Mouse (Mus musculus): ENCODE data around the gene Actl10. TPM values are rescaled to one million over a fixed set of nuclear protein-coding genes. Genes with fewer than 3 reads are reported as not detected.

Gene Actl10
- total RNA-seq (2014; fragmentation: Nextera tagmentation) (not detected in 2 replicates), total RNA-seq (2017) (not detected in 2 replicates)

DNA sequence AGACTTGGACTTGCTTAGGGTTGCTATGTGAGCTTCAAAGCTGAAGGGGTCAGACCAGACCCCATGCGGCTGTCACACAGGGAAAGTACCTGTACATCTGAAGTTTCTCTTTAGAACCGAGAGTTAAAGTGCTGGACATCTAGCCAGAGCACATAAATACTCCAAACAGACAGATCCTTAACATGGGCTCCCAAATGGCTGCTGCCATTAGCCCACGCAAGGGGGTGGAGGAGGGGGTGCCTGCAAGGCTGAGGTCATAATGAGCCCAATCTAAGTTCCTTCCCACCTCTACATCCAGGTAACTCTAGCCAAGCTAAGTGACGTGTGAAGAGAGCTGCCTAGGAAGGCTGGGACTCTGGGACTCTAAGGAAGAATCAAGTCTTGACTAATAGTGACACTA lies at the start of gene Actl10:
TSS of gene Actl10 (plus strand) at position 301 of the 400 bp plus-strand sequence.
- ATAC-seq (replicated peaks; ENCODE audit: low FRiP score, low TSS enrichment, poor library complexity, severe bottlenecking), result no peak

DNA sequence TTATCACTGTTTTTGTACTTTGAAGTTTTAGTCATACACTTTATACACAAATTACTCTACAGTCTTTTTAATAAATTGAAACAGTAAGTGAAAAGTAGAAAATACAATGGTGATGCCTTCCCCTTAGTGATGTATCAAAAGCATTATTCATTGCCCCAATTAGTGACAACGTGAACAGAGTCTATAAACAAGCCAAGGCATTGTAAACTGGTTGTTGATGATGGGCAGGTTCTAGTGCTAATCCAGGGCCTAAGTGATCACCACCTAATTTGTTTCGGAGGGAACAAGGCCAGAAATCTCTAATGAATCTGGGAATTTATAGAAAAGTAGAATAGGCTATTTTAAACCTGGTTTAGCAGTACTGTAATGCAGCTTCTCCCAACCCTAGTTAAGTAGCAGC lies 44.5 kb upstream of the Actl10 start:
- no peak for ATAC-seq (replicated peaks; ENCODE audit: low FRiP score, low TSS enrichment, poor library complexity, severe bottlenecking)

DNA sequence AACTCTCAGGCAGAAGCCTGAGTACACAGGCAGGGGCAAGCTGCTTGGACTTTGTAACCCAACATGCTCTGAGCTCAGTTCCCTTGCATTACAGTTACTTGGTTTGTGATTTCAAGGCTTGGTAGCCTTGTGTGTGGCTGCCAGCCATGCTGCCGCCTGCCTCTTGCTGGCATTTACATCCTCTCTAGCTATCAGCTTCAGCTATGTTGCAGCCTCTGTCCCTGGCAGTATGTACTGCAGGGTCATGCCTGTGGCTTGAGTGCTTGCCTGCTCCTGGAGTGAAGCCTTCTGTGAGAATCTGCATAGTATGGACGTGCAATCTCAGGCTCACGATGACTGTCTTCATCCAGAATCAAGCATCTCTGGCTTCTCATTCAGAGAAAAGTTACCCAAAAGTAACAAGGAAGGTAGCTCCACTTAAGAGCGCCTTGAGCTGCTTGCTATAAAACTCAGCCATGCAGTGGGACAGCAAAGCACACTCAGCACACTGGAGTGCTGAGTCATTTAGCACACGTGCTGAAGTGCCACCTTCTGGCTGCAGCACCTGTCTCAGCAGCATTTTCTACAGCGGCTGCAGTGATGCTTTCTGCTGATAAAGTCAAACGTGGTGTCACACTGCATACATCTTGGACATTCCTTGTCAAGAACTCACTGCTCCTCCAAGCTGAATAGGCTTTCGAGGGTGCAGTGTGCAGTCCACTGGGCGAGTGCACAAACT lies 43.9 kb upstream of the Actl10 start:
- ATAC-seq (replicated peaks; ENCODE audit: low FRiP score, low TSS enrichment, poor library complexity, severe bottlenecking), result peak; percentile 88

DNA sequence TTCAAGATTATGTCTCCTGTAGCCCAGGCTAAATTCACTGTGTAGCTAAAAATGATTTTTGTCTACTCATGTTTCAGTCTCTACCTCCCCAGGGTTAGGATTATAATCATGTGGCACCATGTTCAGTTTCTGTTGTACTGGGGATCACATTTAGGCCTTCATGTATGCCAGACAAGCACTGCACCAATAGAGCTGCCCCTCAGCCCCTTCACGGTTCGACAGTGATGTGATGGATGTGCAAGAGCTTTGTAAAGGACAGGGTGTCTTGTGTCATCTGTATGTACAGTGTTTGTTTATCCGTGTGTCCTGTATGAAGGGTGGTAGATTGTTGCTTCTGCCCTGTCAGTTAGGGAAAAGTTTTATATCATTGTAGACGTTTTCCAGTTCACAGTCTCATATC lies 43.1 kb upstream of the Actl10 start:
- ATAC-seq (replicated peaks; ENCODE audit: low FRiP score, low TSS enrichment, poor library complexity, severe bottlenecking), result no peak

DNA sequence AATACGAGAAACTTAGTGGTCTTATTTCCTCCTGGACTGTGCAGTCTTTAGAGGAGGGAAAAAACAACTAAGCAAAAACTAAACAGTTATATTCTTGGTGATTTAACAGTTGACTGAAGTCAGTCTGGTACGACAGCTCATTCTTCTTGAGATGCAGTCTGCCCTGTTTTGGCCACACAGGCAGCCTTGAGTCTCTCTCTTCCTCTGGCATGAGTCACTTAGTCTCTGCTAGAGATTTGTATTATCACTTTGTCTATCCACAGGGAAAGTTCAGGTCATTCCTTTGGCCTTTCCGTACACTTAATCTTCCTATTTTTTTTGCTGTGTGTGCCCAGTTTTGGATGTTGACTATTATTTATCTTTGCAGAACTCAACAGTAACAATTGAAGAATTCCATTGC lies 41.4 kb upstream of the Actl10 start:
- no peak for ATAC-seq (replicated peaks; ENCODE audit: low FRiP score, low TSS enrichment, poor library complexity, severe bottlenecking)

DNA sequence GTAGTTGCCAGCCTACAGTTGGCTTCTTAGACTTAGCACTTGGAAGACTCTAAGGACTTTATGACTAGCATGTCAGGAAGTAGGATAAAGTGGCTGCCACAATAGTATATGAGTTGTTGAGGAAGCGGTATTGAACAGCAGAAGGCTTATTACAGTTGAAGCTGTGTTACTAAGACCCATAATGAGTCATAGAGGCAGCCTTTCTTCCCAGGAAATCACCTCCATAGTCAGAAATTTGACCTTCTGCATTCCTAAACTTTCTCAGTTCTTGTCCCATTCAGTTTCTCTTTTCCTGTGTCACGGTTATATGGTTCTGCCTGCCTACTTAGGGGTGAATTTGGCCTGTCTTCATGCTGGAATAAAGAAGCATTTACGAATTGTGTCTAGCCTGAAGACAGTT lies 34.6 kb upstream of the Actl10 start:
- no peak for ATAC-seq (replicated peaks; ENCODE audit: low FRiP score, low TSS enrichment, poor library complexity, severe bottlenecking)

DNA sequence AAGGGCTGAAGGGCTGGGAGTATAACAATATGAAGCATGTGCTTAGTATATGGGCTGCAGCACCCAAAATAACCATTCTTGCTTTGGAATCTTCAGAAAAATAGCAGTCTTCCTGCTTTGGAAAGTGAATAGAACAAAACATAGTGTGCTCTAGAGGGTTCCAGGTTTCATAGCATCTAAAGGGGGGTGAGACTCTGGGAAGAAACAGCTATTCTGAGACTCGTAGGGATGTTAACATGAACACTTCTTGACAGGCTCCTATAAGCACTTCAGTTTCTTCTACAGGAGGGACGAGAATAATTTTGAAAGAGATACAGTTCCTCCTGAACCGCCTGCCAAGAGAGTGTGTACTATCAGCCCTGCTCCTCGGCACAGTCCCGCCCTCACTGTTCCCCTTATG lies 34.2 kb upstream of the Actl10 start:
- ATAC-seq (replicated peaks; ENCODE audit: low FRiP score, low TSS enrichment, poor library complexity, severe bottlenecking), result no peak

DNA sequence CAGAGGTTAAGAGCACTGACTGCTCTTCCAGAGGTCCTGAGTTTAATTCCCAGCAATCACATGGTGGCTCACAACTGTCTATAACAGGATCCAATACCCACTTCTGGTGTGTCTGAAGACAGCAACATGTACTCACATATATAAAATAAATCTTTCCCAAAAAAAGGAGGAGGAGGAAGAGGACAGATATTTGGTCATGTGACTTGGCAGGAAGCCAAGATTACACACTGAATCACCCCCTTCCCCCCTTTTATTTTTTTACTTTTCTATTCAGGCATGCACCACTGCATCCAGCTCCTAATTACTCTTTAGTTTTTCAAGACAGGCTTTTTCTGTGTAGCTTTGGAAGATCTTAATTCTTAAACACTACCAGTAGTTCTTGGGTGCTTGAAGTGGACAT lies 30.1 kb upstream of the Actl10 start:
- ATAC-seq (replicated peaks; ENCODE audit: low FRiP score, low TSS enrichment, poor library complexity, severe bottlenecking), result no peak

DNA sequence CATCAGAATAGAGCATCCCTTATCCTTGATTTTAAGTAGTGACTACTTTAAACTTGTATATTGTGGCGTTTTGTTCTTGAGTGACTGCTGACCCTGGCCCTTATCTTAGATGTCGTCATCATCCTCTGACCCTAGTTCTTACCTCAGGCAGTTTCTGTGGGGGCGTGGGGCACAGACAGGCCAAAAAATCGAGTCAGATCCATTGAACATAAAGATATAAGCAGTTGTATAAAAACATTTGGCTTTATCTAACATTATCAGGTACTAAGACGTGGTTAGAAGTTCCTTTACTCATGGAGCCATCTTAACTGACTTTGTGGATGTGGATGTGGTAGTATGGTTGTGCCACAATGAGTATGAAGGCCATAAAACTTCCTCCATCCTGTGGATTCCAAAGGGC lies 29.2 kb upstream of the Actl10 start:
- ATAC-seq (replicated peaks; ENCODE audit: low FRiP score, low TSS enrichment, poor library complexity, severe bottlenecking), result no peak

DNA sequence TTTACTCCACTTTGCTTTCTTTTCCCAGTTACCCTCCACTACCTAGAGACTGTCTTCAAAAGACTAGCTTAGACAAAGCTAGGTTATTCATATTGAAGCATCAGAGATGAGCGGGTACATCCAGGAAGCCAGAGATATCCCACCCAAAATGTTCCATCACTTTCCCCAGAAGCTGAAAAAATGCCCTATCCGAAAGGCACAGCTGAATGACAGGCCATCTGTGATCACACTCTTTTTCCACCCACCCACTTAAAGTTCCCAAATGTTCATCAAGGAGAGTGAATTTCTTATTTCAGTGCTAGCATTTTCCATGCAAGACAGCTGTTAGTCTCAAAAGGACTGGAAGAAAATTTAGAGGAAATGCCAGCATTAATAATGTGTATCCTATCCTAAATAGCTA lies 26.3 kb upstream of the Actl10 start:
- ATAC-seq (replicated peaks; ENCODE audit: low FRiP score, low TSS enrichment, poor library complexity, severe bottlenecking), result no peak

DNA sequence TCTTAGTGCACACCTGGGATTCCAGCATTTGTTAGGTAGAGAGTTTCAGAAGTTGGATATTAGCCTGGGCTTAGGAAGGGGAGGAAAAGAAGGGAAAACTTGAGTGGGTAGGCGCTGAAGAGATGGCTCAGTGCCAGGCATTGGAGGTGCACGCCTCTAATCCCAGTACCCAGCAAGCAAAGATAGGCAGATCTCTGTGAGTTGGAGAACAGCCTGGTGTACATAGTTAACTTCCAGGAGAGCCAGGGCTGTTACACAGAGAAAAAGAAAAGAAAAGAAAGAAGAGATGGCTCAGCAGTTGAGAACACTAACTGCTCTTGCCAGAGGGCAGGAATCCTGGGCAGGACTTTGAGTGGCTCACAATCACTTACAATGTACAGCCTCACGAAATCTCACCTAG lies 25.0 kb upstream of the Actl10 start:
- peak; percentile 66; the same call in 1 of the 2 replicates for ATAC-seq (replicated peaks; ENCODE audit: low FRiP score, low TSS enrichment, poor library complexity, severe bottlenecking)

DNA sequence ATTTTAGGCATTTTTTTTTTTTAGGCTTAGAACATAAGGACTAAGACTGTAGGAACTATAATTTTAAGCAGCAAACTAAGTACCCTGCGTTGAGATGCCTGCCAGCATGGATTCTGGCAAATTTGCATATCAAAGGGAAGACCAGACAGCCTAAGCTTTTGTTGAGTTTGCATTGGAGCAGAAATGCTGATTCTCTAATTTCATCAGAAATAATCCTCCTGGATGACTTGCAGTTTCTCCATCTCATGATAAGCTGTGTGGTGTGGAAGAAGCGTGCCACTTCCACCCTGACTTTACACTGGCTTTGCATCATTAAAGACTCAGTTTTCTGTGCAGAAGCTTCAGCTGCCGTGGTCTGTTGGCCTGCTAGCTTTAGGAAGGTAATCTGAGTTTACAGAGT lies 18.7 kb upstream of the Actl10 start:
- ATAC-seq (replicated peaks; ENCODE audit: low FRiP score, low TSS enrichment, poor library complexity, severe bottlenecking), result peak; percentile 35; the same call in 1 of the 2 replicates

DNA sequence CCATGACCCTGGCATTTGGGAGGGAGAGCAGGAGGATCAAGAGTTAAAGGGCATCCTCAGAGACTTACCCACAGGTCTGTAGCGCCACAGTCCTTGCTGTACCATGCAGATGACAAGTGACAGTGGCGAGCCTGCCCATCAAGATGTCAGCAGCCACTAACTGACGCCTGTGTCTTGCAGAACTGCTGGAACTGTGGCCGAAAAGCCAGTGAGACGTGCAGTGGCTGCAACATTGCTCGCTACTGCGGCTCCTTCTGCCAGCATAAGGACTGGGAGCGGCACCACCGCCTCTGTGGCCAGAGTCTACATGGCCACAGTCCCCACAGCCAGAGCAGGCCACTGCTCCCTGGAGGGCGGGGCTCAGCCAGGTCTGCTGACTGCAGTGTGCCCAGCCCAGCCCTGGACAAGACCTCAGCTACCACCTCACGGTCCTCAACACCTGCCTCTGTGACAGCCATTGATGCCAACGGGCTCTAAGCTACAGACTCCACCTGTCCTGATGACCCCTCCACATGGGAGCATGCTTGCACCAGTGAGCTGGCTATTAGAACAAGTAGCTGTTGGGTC lies 16.8 kb upstream of the Actl10 start:
- no peak for ATAC-seq (replicated peaks; ENCODE audit: low FRiP score, low TSS enrichment, poor library complexity, severe bottlenecking)

DNA sequence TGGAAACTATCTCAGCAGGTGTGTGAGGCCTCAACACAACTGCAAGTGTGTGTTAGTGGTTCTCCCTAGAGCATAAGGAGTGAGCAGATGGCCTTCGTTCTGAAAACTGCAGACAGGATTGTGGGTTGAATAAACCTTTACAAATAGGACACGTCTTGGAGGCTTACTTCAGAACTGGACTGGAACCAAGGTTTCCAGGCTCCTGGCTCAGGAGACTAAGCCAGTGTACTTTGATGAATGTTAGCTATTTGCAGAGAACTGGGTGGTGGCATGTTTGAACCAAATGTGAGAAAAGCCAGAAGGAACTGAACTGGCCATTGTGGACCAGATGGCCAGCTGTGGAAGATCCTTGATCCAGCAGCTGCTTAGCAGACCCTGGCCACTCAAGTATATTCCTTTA lies 13.3 kb upstream of the Actl10 start:
- ATAC-seq (replicated peaks; ENCODE audit: low FRiP score, low TSS enrichment, poor library complexity, severe bottlenecking), result no peak

DNA sequence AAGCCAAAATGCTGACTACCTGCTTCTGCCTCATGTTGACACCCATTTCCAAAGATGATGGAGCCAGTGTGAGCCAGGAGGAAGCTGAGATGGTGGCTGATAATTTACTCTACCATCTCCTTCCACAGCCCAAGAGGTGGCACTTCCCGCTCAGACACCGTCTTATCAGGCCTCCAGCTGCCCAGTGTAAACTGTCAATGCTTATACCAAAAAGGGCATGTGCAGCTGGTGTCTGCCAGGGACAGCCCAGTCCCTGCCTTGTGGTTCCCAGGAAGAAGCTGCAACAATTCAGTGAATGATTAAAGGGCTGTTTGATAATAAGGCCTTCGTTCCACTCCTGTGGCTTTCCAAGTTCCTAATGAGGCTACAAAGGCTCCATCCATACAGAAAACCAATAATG lies 12.9 kb upstream of the Actl10 start:
- ATAC-seq (replicated peaks; ENCODE audit: low FRiP score, low TSS enrichment, poor library complexity, severe bottlenecking), result peak; percentile 91

DNA sequence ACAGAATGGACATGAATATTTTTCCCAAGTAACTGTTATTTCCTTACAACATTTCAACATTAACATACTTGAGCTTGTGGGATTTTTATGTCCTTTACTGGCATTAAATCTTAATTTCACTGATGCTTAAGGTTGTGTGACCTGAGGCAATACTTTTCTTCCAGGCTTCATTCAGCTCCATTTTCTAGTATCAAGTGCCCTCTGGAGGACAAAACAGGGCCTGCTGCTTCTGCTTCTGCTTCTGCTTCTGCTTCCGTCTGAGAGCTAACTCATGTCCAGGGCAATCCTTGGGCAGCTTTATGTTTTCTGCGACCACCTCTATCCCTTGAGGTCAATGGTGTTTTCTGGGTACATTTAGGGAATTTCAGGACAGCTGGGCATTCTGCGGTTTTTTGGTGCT lies 11.9 kb upstream of the Actl10 start:
- no peak for ATAC-seq (replicated peaks; ENCODE audit: low FRiP score, low TSS enrichment, poor library complexity, severe bottlenecking)

DNA sequence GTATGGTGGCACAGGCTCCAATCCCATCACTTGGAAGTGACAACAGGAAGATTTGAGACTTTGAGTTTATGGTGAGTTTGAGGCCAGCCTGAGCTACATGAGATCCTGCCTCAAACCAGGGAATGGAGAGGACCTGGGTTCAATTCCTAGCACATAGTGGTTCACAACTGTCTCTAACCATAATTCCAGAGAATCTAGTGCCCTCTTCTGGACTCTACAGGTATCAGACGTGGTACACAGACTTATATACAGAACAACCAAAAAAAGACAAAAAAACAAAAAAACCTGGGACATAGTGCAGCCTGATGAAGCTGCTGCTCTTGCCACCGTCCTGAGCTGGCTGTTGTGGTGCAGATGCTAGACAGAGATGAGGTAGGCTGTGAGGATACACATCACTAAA lies 9.9 kb upstream of the Actl10 start:
- no peak for ATAC-seq (replicated peaks; ENCODE audit: low FRiP score, low TSS enrichment, poor library complexity, severe bottlenecking)

DNA sequence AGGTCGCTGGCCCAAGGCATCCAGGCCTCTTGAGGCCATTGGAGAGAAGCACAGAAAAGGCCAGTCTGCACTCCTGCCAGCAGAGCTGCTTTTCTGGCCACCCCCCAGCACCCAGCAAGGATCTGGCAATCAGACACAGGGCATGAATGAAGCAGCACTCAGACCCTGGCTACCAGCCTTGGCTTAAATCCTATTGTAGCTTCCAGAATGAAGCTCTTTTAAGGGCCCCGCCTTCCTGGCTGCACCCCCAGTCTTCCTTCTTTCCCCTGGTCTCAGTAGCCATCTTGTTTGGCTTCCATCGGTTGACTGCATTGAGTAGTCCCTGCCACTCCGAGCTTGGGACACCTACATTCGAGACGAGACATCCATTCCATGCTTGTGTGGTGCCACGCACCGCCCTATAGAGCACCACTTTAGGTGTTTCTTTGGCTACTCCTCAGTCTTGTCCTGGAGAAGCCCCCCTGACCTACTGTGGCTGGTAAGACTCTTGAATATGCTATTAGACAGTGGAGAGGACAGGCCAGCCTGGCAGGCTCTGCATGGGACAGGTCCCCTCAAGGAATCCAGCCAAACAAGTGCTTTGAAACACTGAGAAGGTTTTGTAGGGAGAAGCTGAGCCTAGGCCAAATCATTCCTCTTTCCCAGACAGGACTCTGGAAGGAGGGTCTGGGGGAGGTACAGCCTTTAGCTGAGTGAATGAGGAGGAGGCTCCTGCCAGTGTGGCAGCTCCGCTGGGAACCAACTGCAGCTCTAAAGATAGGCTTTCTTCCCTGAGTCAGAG lies 7.8 kb upstream of the Actl10 start:
- no peak for ATAC-seq (replicated peaks; ENCODE audit: low FRiP score, low TSS enrichment, poor library complexity, severe bottlenecking)

DNA sequence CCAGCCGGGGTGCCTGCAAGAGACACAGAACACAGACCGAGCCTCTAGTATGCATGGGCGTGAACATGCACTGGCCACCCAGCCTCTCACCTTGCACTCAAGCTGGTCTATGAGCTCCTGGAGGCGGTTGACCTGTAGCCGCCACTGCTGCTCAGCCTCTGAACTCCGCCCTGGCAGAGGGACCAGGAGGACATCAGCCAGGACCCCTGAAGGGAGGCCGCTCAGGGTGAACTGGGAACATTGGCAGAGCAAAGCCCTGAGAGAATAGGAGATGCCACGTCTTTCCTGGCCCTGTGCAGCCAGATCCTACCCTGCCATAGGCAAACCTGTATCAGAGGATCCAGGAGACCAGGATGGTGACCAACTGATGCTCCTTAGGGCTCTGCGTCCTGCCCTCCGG lies 4.9 kb upstream of the Actl10 start, which contains the start of gene 1700003F12Rik:
TSS of gene 1700003F12Rik (plus strand) at position 375 of the 400 bp plus-strand sequence.
- ATAC-seq (replicated peaks; ENCODE audit: low FRiP score, low TSS enrichment, poor library complexity, severe bottlenecking), result no peak

DNA sequence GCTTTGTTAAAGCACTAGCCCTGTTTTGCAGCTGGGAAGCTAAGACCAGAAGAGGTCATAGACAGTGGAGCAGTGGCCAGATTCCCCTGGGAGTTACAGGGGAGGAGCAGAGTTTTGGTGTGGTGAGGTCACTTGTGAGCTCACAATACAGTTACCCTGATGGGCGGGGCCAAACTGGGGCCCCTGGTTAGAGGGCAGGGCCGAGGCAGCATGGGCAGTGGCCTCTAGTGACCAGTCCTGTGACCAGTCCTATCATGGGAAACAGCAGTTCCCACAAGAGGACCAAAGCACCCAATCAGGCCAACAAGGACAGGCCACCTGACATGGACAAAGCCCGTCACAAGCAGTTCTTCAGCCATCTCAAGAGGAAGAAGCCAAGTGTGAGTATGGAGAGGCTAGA lies 2.9 kb upstream of the Actl10 start:
- no peak for ATAC-seq (replicated peaks; ENCODE audit: low FRiP score, low TSS enrichment, poor library complexity, severe bottlenecking)

Data from megakaryocyte-erythroid progenitor cell, adult 5-6 weeks (primary cell).